Mouse (Mus musculus): ENCODE measurements around the gene Cacna2d4. TPM values are rescaled to one million over a fixed set of nuclear protein-coding genes. Genes with fewer than 3 reads are reported as not detected.

Cacna2d4 gene
- polyA plus RNA-seq, 1 experiment from 2014 or later, result 0.45 TPM

GRCm38 (mm10) chr6:119314751-119315476 lies 78.6 kb downstream of the Cacna2d4 start:
- peak overlapping the region; percentile 20; the same call in 1 of the 2 replicates for H3K27ac ChIP-seq (replicated peaks)

GRCm38 (mm10) chr6:119318732-119319131 lies 82.4 kb downstream of the Cacna2d4 start:
- no peak overlapping the region for H3K4me3 ChIP-seq
- no peaks in the 10 kb centered on the region for H3K27me3 ChIP-seq
- H3K36me3 ChIP-seq, result peaks cover 5% of the 10 kb centered on the region; the same call in 1 of the 2 replicates
- H3K9ac ChIP-seq, result no peak overlapping the region
- H3K4me1 ChIP-seq (replicated peaks), result peaks cover 27% of the 10 kb centered on the region
- no peaks in the 10 kb centered on the region for H3K9me3 ChIP-seq
- peak; percentile 64; the same call in 1 of the 2 replicates for ATAC-seq (ENCODE audit: low FRiP score, low read depth)
- no peak overlapping the region for H3K4me2 ChIP-seq
- 0 out of 2 replicates have a peak overlapping the region, but pooled peaks have one; percentile 37 for H3K27ac ChIP-seq (replicated peaks)
- WGBS, result 33% methylated on average over 9 of the region's 9 CpGs

More at GRCm38 (mm10) chr6:119314751-119315476, 78.6 kb downstream of the Cacna2d4 start:
- Histone ChIP-seq H3K4me1 (replicated peaks) (peaks cover 46% of the 10 kb centered on the region), H3K9ac (no peak overlapping the region), H3K4me2 (no peak overlapping the region), H3K27me3 (no peaks in the 10 kb centered on the region), H3K9me3 (no peaks in the 10 kb centered on the region), H3K4me3 (no peak overlapping the region), H3K36me3 (0 out of 2 replicates have a peak, but pooled peaks cover 5% of the 10 kb centered on the region)
- 57% methylated on average over 7 of the region's 7 CpGs for WGBS
- ATAC-seq (ENCODE audit: low FRiP score, low read depth), result no peak

GRCm38 (mm10) chr6:119319358-119319757 lies 83.0 kb downstream of the Cacna2d4 start:
- Histone ChIP-seq H3K27ac (replicated peaks) (no peak overlapping the region), H3K27me3 (no peaks in the 10 kb centered on the region), H3K4me1 (replicated peaks) (peaks cover 21% of the 10 kb centered on the region), H3K9me3 (no peaks in the 10 kb centered on the region), H3K36me3 (peaks cover 5% of the 10 kb centered on the region; the same call in 1 of the 2 replicates), H3K4me2 (no peak overlapping the region), H3K9ac (no peak overlapping the region), H3K4me3 (no peak overlapping the region)
- 89% methylated on average over 2 of the region's 2 CpGs for WGBS
- no peak for ATAC-seq (ENCODE audit: low FRiP score, low read depth)

GRCm38 (mm10) chr6:119320481-119320880 lies 84.2 kb downstream of the Cacna2d4 start:
- Histone ChIP-seq H3K36me3 (peaks cover 5% of the 10 kb centered on the region; the same call in 1 of the 2 replicates), H3K4me2 (no peak overlapping the region), H3K4me1 (replicated peaks) (peaks cover 11% of the 10 kb centered on the region; the same call in 1 of the 2 replicates), H3K9ac (no peak overlapping the region), H3K27me3 (no peaks in the 10 kb centered on the region), H3K27ac (replicated peaks) (no peak overlapping the region), H3K9me3 (no peaks in the 10 kb centered on the region), H3K4me3 (no peak overlapping the region)
- WGBS, result 45% methylated on average over 16 of the region's 16 CpGs
- no peak for ATAC-seq (ENCODE audit: low FRiP score, low read depth)

- no peaks in the 10 kb centered on the region for H3K9me3 ChIP-seq
- ATAC-seq (ENCODE audit: low FRiP score, low read depth), result no peak
These were observed 85.4 kb downstream of the Cacna2d4 start for GRCm38 (mm10) chr6:119321752-119322151.

GRCm38 (mm10) chr6:119324776-119325175 lies 88.5 kb downstream of the Cacna2d4 start:
- no peak for ATAC-seq (ENCODE audit: low FRiP score, low read depth)
- no peak overlapping the region for H3K9ac ChIP-seq
- no peaks in the 10 kb centered on the region for H3K27me3 ChIP-seq
- H3K4me2 ChIP-seq, result no peak overlapping the region
- peaks cover 39% of the 10 kb centered on the region for H3K4me1 ChIP-seq (replicated peaks)
- H3K4me3 ChIP-seq, result no peak overlapping the region
- 48% methylated on average over 10 of the region's 10 CpGs for WGBS
- H3K27ac ChIP-seq (replicated peaks), result no peak overlapping the region
- H3K36me3 ChIP-seq, result peaks cover 1% of the 10 kb centered on the region; the same call in 1 of the 2 replicates
- H3K9me3 ChIP-seq, result no peaks in the 10 kb centered on the region

More at GRCm38 (mm10) chr6:119321752-119322151, 85.4 kb downstream of the Cacna2d4 start:
- Histone ChIP-seq H3K36me3 (peaks cover 5% of the 10 kb centered on the region; the same call in 1 of the 2 replicates), H3K27me3 (no peaks in the 10 kb centered on the region), H3K4me2 (no peak overlapping the region), H3K27ac (replicated peaks) (no peak overlapping the region), H3K4me1 (replicated peaks) (peaks cover 20% of the 10 kb centered on the region), H3K9ac (no peak overlapping the region), H3K4me3 (no peak overlapping the region)
- 73% methylated on average over 7 of the region's 7 CpGs for WGBS

- Histone ChIP-seq H3K27ac (replicated peaks) (no peak overlapping the region), H3K9ac (no peak overlapping the region), H3K4me1 (replicated peaks) (peaks cover 48% of the 10 kb centered on the region), H3K27me3 (no peaks in the 10 kb centered on the region), H3K9me3 (no peaks in the 10 kb centered on the region), H3K4me3 (no peak overlapping the region), H3K36me3 (no peaks in the 10 kb centered on the region; the same call in 1 of the 2 replicates), H3K4me2 (no peak overlapping the region)
- WGBS, result 71% methylated on average over 6 of the region's 6 CpGs
- no peak for ATAC-seq (ENCODE audit: low FRiP score, low read depth)
These were observed 89.7 kb downstream of the Cacna2d4 start for GRCm38 (mm10) chr6:119325978-119326377.

- Histone ChIP-seq H3K4me2 (no peak overlapping the region), H3K27ac (replicated peaks) (no peak overlapping the region), H3K9me3 (no peaks in the 10 kb centered on the region), H3K4me1 (replicated peaks) (peaks cover 53% of the 10 kb centered on the region), H3K36me3 (no peaks in the 10 kb centered on the region; the same call in 1 of the 2 replicates), H3K4me3 (no peak overlapping the region), H3K27me3 (no peaks in the 10 kb centered on the region), H3K9ac (no peak overlapping the region)
- ATAC-seq (ENCODE audit: low FRiP score, low read depth), result no peak
- 58% methylated on average over 7 of the region's 7 CpGs for WGBS
These were observed 90.2 kb downstream of the Cacna2d4 start for GRCm38 (mm10) chr6:119326541-119326940.

GRCm38 (mm10) chr6:119328521-119329115 lies 92.3 kb downstream of the Cacna2d4 start:
- Histone ChIP-seq H3K4me2 (peak overlapping the region; percentile 81), H3K9ac (peak overlapping the region; percentile 66), H3K36me3 (no peaks in the 10 kb centered on the region), H3K27ac (replicated peaks) (peak overlapping the region; percentile 76), H3K4me3 (peak overlapping the region; percentile 63), H3K27me3 (0 out of 2 replicates have a peak, but pooled peaks cover 2% of the 10 kb centered on the region), H3K4me1 (replicated peaks) (peaks cover 58% of the 10 kb centered on the region), H3K9me3 (no peaks in the 10 kb centered on the region)
- WGBS, result 7% methylated on average over 11 of the region's 11 CpGs
- peak; percentile 13 for ATAC-seq (ENCODE audit: low FRiP score, low read depth)

GRCm38 (mm10) chr6:119329215-119329714 lies 92.9 kb downstream of the Cacna2d4 start:
- Histone ChIP-seq H3K27me3 (0 out of 2 replicates have a peak, but pooled peaks cover 2% of the 10 kb centered on the region), H3K4me2 (peak overlapping the region; percentile 81), H3K4me3 (peak overlapping the region; percentile 63), H3K9ac (peak overlapping the region; percentile 66), H3K27ac (replicated peaks) (peak overlapping the region; percentile 76), H3K9me3 (no peaks in the 10 kb centered on the region), H3K4me1 (replicated peaks) (peaks cover 58% of the 10 kb centered on the region), H3K36me3 (no peaks in the 10 kb centered on the region)
- peak; percentile 90 for ATAC-seq (ENCODE audit: low FRiP score, low read depth)
- under 1% methylated on average over 8 of the region's 8 CpGs for WGBS

GRCm38 (mm10) chr6:119329936-119330335 lies 93.6 kb downstream of the Cacna2d4 start:
- ATAC-seq (ENCODE audit: low FRiP score, low read depth), result peak; percentile 28; the same call in 1 of the 2 replicates
- peaks cover 58% of the 10 kb centered on the region for H3K4me1 ChIP-seq (replicated peaks)

More at GRCm38 (mm10) chr6:119329936-119330335, 93.6 kb downstream of the Cacna2d4 start:
- H3K36me3 ChIP-seq, result no peaks in the 10 kb centered on the region
- 10% methylated on average over 6 of the region's 6 CpGs for WGBS
- H3K27me3 ChIP-seq, result 0 out of 2 replicates have a peak, but pooled peaks cover 6% of the 10 kb centered on the region
- peak overlapping the region; percentile 76 for H3K27ac ChIP-seq (replicated peaks)
- H3K9ac ChIP-seq, result peak overlapping the region; percentile 66
- H3K9me3 ChIP-seq, result no peaks in the 10 kb centered on the region
- peak overlapping the region; percentile 81 for H3K4me2 ChIP-seq
- peak overlapping the region; percentile 63 for H3K4me3 ChIP-seq

Data from hindbrain, embryonic 15.5 days (tissue).